Mouse (Mus musculus): ENCODE results near the gene Srgap2. TPM values are rescaled to one million over a fixed set of nuclear protein-coding genes. Genes with fewer than 3 reads are reported as not detected.

Gene Srgap2
- polyA plus RNA-seq, 1 experiment from 2014 or later, result 33.6 TPM

GRCm38 (mm10) chr1:131417059-131417750 is 109.9 kb downstream of the Srgap2 start:
- no peak for ATAC-seq (ENCODE audit: low FRiP score)
- Histone ChIP-seq H3K36me3 (replicated peaks; ENCODE audit: control insufficient read depth, insufficient read depth) (no peaks in the 10 kb centered on the region), H3K4me2 (replicated peaks) (no peak overlapping the region), H3K4me3 (replicated peaks; ENCODE audit: low read length) (no peak overlapping the region), H3K9ac (no peak overlapping the region), H3K4me1 (replicated peaks; ENCODE audit: control insufficient read depth, insufficient read depth, low read length) (peaks cover 23% of the 10 kb centered on the region), H3K9me3 (ENCODE audit: control insufficient read depth, low read length) (no peaks in the 10 kb centered on the region), H3K27me3 (ENCODE audit: control insufficient read depth, insufficient read depth, low read length) (no peaks in the 10 kb centered on the region), H3K27ac (peak overlapping the region; percentile 70)
- WGBS, result 60% methylated on average over 5 of the region's 5 CpGs
- no peak for DNase-seq (ENCODE audit: low spot score)

- no peak for DNase-seq (ENCODE audit: low spot score)
- Histone ChIP-seq H3K36me3 (replicated peaks; ENCODE audit: control insufficient read depth, insufficient read depth) (no peaks in the 10 kb centered on the region), H3K4me3 (replicated peaks; ENCODE audit: low read length) (no peak overlapping the region), H3K4me1 (replicated peaks; ENCODE audit: control insufficient read depth, insufficient read depth, low read length) (no peaks in the 10 kb centered on the region), H3K9ac (no peak overlapping the region), H3K4me2 (replicated peaks) (no peak overlapping the region), H3K27ac (no peak overlapping the region), H3K27me3 (ENCODE audit: control insufficient read depth, insufficient read depth, low read length) (no peaks in the 10 kb centered on the region), H3K9me3 (ENCODE audit: control insufficient read depth, low read length) (no peaks in the 10 kb centered on the region)
- no peak for ATAC-seq (ENCODE audit: low FRiP score)
- 87% methylated on average over 3 of the region's 3 CpGs for WGBS
Measured at GRCm38 (mm10) chr1:131403567-131403966, 123.6 kb downstream of the Srgap2 start.

- no peak overlapping the region for H3K4me2 ChIP-seq (replicated peaks)
- 73% methylated on average over 3 of the region's 3 CpGs for WGBS
- no peaks in the 10 kb centered on the region for H3K9me3 ChIP-seq (ENCODE audit: control insufficient read depth, low read length)
- no peak overlapping the region for H3K4me3 ChIP-seq (replicated peaks; ENCODE audit: low read length)
- no peak for ATAC-seq (ENCODE audit: low FRiP score)
- H3K36me3 ChIP-seq (replicated peaks; ENCODE audit: control insufficient read depth, insufficient read depth), result no peaks in the 10 kb centered on the region
- no peak overlapping the region for H3K9ac ChIP-seq
- no peak overlapping the region for H3K27ac ChIP-seq
- no peaks in the 10 kb centered on the region for H3K4me1 ChIP-seq (replicated peaks; ENCODE audit: control insufficient read depth, insufficient read depth, low read length)
- no peak for DNase-seq (ENCODE audit: low spot score)
- no peaks in the 10 kb centered on the region for H3K27me3 ChIP-seq (ENCODE audit: control insufficient read depth, insufficient read depth, low read length)
Measured at GRCm38 (mm10) chr1:131400844-131401243, 126.3 kb downstream of the Srgap2 start.

- Histone ChIP-seq H3K4me2 (replicated peaks) (no peak overlapping the region), H3K4me1 (replicated peaks; ENCODE audit: control insufficient read depth, insufficient read depth, low read length) (no peaks in the 10 kb centered on the region), H3K9me3 (ENCODE audit: control insufficient read depth, low read length) (no peaks in the 10 kb centered on the region), H3K9ac (no peak overlapping the region), H3K27ac (no peak overlapping the region), H3K36me3 (replicated peaks; ENCODE audit: control insufficient read depth, insufficient read depth) (no peaks in the 10 kb centered on the region), H3K27me3 (ENCODE audit: control insufficient read depth, insufficient read depth, low read length) (no peaks in the 10 kb centered on the region), H3K4me3 (replicated peaks; ENCODE audit: low read length) (no peak overlapping the region)
- ATAC-seq (ENCODE audit: low FRiP score) (no peak), DNase-seq (ENCODE audit: low spot score) (no peak)
Measured at GRCm38 (mm10) chr1:131398181-131398580, 129.0 kb downstream of the Srgap2 start.

GRCm38 (mm10) chr1:131384406-131384805 is 142.7 kb downstream of the Srgap2 start:
- H3K4me3 ChIP-seq (replicated peaks; ENCODE audit: low read length), result no peak overlapping the region
- 71% methylated on average over 3 of the region's 3 CpGs for WGBS
- no peaks in the 10 kb centered on the region for H3K9me3 ChIP-seq (ENCODE audit: control insufficient read depth, low read length)
- peaks cover 8% of the 10 kb centered on the region; the same call in 1 of the 2 replicates for H3K4me1 ChIP-seq (replicated peaks; ENCODE audit: control insufficient read depth, insufficient read depth, low read length)
- H3K27ac ChIP-seq, result no peak overlapping the region
- H3K27me3 ChIP-seq (ENCODE audit: control insufficient read depth, insufficient read depth, low read length), result no peaks in the 10 kb centered on the region
- no peak for ATAC-seq (ENCODE audit: low FRiP score)
- DNase-seq (ENCODE audit: low spot score), result no peak
- H3K36me3 ChIP-seq (replicated peaks; ENCODE audit: control insufficient read depth, insufficient read depth), result no peaks in the 10 kb centered on the region
- H3K9ac ChIP-seq, result no peak overlapping the region
- H3K4me2 ChIP-seq (replicated peaks), result no peak overlapping the region

- H3K27me3 ChIP-seq (ENCODE audit: control insufficient read depth, insufficient read depth, low read length), result no peaks in the 10 kb centered on the region
Measured at GRCm38 (mm10) chr1:131382184-131382583, 145.0 kb downstream of the Srgap2 start.

GRCm38 (mm10) chr1:131380254-131380653 is 146.9 kb downstream of the Srgap2 start:
- H3K27ac ChIP-seq, result peak overlapping the region; percentile 7; the same call in 1 of the 2 replicates
- 26% methylated on average over 1 of the region's 1 CpGs for WGBS

More at GRCm38 (mm10) chr1:131382184-131382583, 145.0 kb downstream of the Srgap2 start:
- Histone ChIP-seq H3K27ac (no peak overlapping the region), H3K36me3 (replicated peaks; ENCODE audit: control insufficient read depth, insufficient read depth) (no peaks in the 10 kb centered on the region; the same call in 1 of the 2 replicates), H3K4me1 (replicated peaks; ENCODE audit: control insufficient read depth, insufficient read depth, low read length) (peaks cover 16% of the 10 kb centered on the region), H3K4me3 (replicated peaks; ENCODE audit: low read length) (no peak overlapping the region), H3K4me2 (replicated peaks) (no peak overlapping the region), H3K9me3 (ENCODE audit: control insufficient read depth, low read length) (no peaks in the 10 kb centered on the region), H3K9ac (no peak overlapping the region)
- WGBS, result 87% methylated on average over 2 of the region's 2 CpGs
- DNase-seq (ENCODE audit: low spot score) (no peak), ATAC-seq (ENCODE audit: low FRiP score) (no peak)

GRCm38 (mm10) chr1:131378914-131379474 is 148.2 kb downstream of the Srgap2 start:
- Histone ChIP-seq H3K9ac (no peak overlapping the region), H3K9me3 (ENCODE audit: control insufficient read depth, low read length) (no peaks in the 10 kb centered on the region), H3K27me3 (ENCODE audit: control insufficient read depth, insufficient read depth, low read length) (no peaks in the 10 kb centered on the region), H3K4me2 (replicated peaks) (no peak overlapping the region), H3K27ac (peak overlapping the region; percentile 4; the same call in 1 of the 2 replicates), H3K4me3 (replicated peaks; ENCODE audit: low read length) (no peak overlapping the region), H3K36me3 (replicated peaks; ENCODE audit: control insufficient read depth, insufficient read depth) (no peaks in the 10 kb centered on the region; the same call in 1 of the 2 replicates), H3K4me1 (replicated peaks; ENCODE audit: control insufficient read depth, insufficient read depth, low read length) (peaks cover 10% of the 10 kb centered on the region)
- ATAC-seq (ENCODE audit: low FRiP score), result no peak
- 80% methylated on average over 1 of the region's 1 CpGs for WGBS
- DNase-seq (ENCODE audit: low spot score), result no peak

More at GRCm38 (mm10) chr1:131380254-131380653, 146.9 kb downstream of the Srgap2 start:
- Histone ChIP-seq H3K4me1 (replicated peaks; ENCODE audit: control insufficient read depth, insufficient read depth, low read length) (peaks cover 16% of the 10 kb centered on the region), H3K27me3 (ENCODE audit: control insufficient read depth, insufficient read depth, low read length) (no peaks in the 10 kb centered on the region), H3K9me3 (ENCODE audit: control insufficient read depth, low read length) (no peaks in the 10 kb centered on the region), H3K36me3 (replicated peaks; ENCODE audit: control insufficient read depth, insufficient read depth) (no peaks in the 10 kb centered on the region; the same call in 1 of the 2 replicates), H3K9ac (no peak overlapping the region), H3K4me3 (replicated peaks; ENCODE audit: low read length) (no peak overlapping the region), H3K4me2 (replicated peaks) (no peak overlapping the region)
- ATAC-seq (ENCODE audit: low FRiP score), result no peak
- DNase-seq (ENCODE audit: low spot score), result no peak

GRCm38 (mm10) chr1:131378081-131378913 is 148.9 kb downstream of the Srgap2 start:
- Histone ChIP-seq H3K4me1 (replicated peaks; ENCODE audit: control insufficient read depth, insufficient read depth, low read length) (peaks cover 10% of the 10 kb centered on the region), H3K27ac (peak overlapping the region; percentile 4; the same call in 1 of the 2 replicates), H3K4me2 (replicated peaks) (no peak overlapping the region), H3K9me3 (ENCODE audit: control insufficient read depth, low read length) (no peaks in the 10 kb centered on the region), H3K27me3 (ENCODE audit: control insufficient read depth, insufficient read depth, low read length) (no peaks in the 10 kb centered on the region), H3K36me3 (replicated peaks; ENCODE audit: control insufficient read depth, insufficient read depth) (no peaks in the 10 kb centered on the region; the same call in 1 of the 2 replicates), H3K4me3 (replicated peaks; ENCODE audit: low read length) (no peak overlapping the region), H3K9ac (no peak overlapping the region)
- 58% methylated on average over 7 of the region's 7 CpGs for WGBS
- ATAC-seq (ENCODE audit: low FRiP score) (no peak), DNase-seq (ENCODE audit: low spot score) (no peak)
